Mouse (Mus musculus): ENCODE data around the gene Mcrip1. TPM values are rescaled to one million over a fixed set of nuclear protein-coding genes. Genes with fewer than 3 reads are reported as not detected.

Mcrip1 gene
- polyA plus RNA-seq, 1 experiment: 30.3 TPM

GRCm38 (mm10) chr11:120582268-120582981 lies 32.9 kb upstream of the Mcrip1 start:
- no peaks in the 10 kb centered on the region for H3K27me3 ChIP-seq (ENCODE audit: control insufficient read depth, insufficient read depth, low read length)
- peak overlapping the region; percentile 73 for H3K27ac ChIP-seq (ENCODE audit: insufficient read depth, low read depth, low read length)
- WGBS: 48% methylated on average over 8 of the region's 8 CpGs
- TF ChIP-seq POLR2A (IDR thresholded peaks at IDR 0.05; ENCODE audit: low read depth, low read length) (no peak), CTCF (IDR thresholded peaks at IDR 0.05; ENCODE audit: extremely low read depth, insufficient read length, insufficient replicate concordance, low read depth, low read length) (peak; percentile 21; the same call in 1 of the 2 replicates)
- H3K36me3 ChIP-seq (ENCODE audit: control insufficient read depth, insufficient read depth, low read length): peaks cover 35% of the 10 kb centered on the region
- H3K4me1 ChIP-seq (ENCODE audit: control insufficient read depth, insufficient read depth, insufficient read length, low read length): peaks cover 28% of the 10 kb centered on the region
- H3K4me3 ChIP-seq (ENCODE audit: low read depth, low read length): peak overlapping the region; percentile 81

GRCm38 (mm10) chr11:120581490-120582267 lies 32.2 kb upstream of the Mcrip1 start, which contains the start of gene Arhgdia:
Gene Arhgdia (minus strand): TSS chr11:120581624.
- Histone ChIP-seq H3K36me3 (ENCODE audit: control insufficient read depth, insufficient read depth, low read length) (peaks cover 33% of the 10 kb centered on the region), H3K27ac (ENCODE audit: insufficient read depth, low read depth, low read length) (peak within 1 kb of the TSS; percentile 73), H3K4me3 (ENCODE audit: low read depth, low read length) (peak within 1 kb of the TSS; percentile 81), H3K27me3 (ENCODE audit: control insufficient read depth, insufficient read depth, low read length) (no peaks in the 10 kb centered on the region), H3K4me1 (ENCODE audit: control insufficient read depth, insufficient read depth, insufficient read length, low read length) (peaks cover 34% of the 10 kb centered on the region)
- WGBS: 2% methylated on average over 70 of the region's 75 CpGs
- peak; percentile 38; the same call in 1 of the 2 replicates for TF ChIP-seq CTCF (IDR thresholded peaks at IDR 0.05; ENCODE audit: extremely low read depth, insufficient read length, insufficient replicate concordance, low read depth, low read length)
- peak; percentile 94 for TF ChIP-seq POLR2A (IDR thresholded peaks at IDR 0.05; ENCODE audit: low read depth, low read length)

GRCm38 (mm10) chr11:120580871-120581331 lies 31.4 kb upstream of the Mcrip1 start:
- Histone ChIP-seq H3K36me3 (ENCODE audit: control insufficient read depth, insufficient read depth, low read length) (peaks cover 31% of the 10 kb centered on the region), H3K27ac (ENCODE audit: insufficient read depth, low read depth, low read length) (peak overlapping the region; percentile 73), H3K4me1 (ENCODE audit: control insufficient read depth, insufficient read depth, insufficient read length, low read length) (peaks cover 38% of the 10 kb centered on the region), H3K4me3 (ENCODE audit: low read depth, low read length) (peak overlapping the region; percentile 81), H3K27me3 (ENCODE audit: control insufficient read depth, insufficient read depth, low read length) (no peaks in the 10 kb centered on the region)
- TF ChIP-seq CTCF (IDR thresholded peaks at IDR 0.05; ENCODE audit: extremely low read depth, insufficient read length, insufficient replicate concordance, low read depth, low read length) (no peak), POLR2A (IDR thresholded peaks at IDR 0.05; ENCODE audit: low read depth, low read length) (no peak)
- under 1% methylated on average over 44 of the region's 44 CpGs for WGBS

- Histone ChIP-seq H3K36me3 (ENCODE audit: control insufficient read depth, insufficient read depth, low read length) (peaks cover 26% of the 10 kb centered on the region), H3K4me1 (ENCODE audit: control insufficient read depth, insufficient read depth, insufficient read length, low read length) (peaks cover 38% of the 10 kb centered on the region)
- WGBS: 21% methylated on average over 7 of the region's 7 CpGs
These were observed 30.7 kb upstream of the Mcrip1 start for GRCm38 (mm10) chr11:120580190-120580589.

GRCm38 (mm10) chr11:120579316-120580107 lies 30.0 kb upstream of the Mcrip1 start:
- H3K27ac ChIP-seq (ENCODE audit: insufficient read depth, low read depth, low read length): peak overlapping the region; percentile 73

More at GRCm38 (mm10) chr11:120580190-120580589, 30.7 kb upstream of the Mcrip1 start:
- TF ChIP-seq POLR2A (IDR thresholded peaks at IDR 0.05; ENCODE audit: low read depth, low read length) (no peak; the same call in 1 of the 2 replicates), CTCF (IDR thresholded peaks at IDR 0.05; ENCODE audit: extremely low read depth, insufficient read length, insufficient replicate concordance, low read depth, low read length) (no peak)
- peak overlapping the region; percentile 81 for H3K4me3 ChIP-seq (ENCODE audit: low read depth, low read length)
- no peaks in the 10 kb centered on the region for H3K27me3 ChIP-seq (ENCODE audit: control insufficient read depth, insufficient read depth, low read length)
- peak overlapping the region; percentile 73 for H3K27ac ChIP-seq (ENCODE audit: insufficient read depth, low read depth, low read length)

GRCm38 (mm10) chr11:120578694-120579243 lies 29.2 kb upstream of the Mcrip1 start:
- Histone ChIP-seq H3K27me3 (ENCODE audit: control insufficient read depth, insufficient read depth, low read length) (no peaks in the 10 kb centered on the region), H3K27ac (ENCODE audit: insufficient read depth, low read depth, low read length) (no peak overlapping the region), H3K4me1 (ENCODE audit: control insufficient read depth, insufficient read depth, insufficient read length, low read length) (peaks cover 41% of the 10 kb centered on the region), H3K36me3 (ENCODE audit: control insufficient read depth, insufficient read depth, low read length) (peaks cover 26% of the 10 kb centered on the region), H3K4me3 (ENCODE audit: low read depth, low read length) (no peak overlapping the region)
- TF ChIP-seq POLR2A (IDR thresholded peaks at IDR 0.05; ENCODE audit: low read depth, low read length): no peak
- no peak for TF ChIP-seq CTCF (IDR thresholded peaks at IDR 0.05; ENCODE audit: extremely low read depth, insufficient read length, insufficient replicate concordance, low read depth, low read length)
- 92% methylated on average over 11 of the region's 11 CpGs for WGBS

More at GRCm38 (mm10) chr11:120579316-120580107, 30.0 kb upstream of the Mcrip1 start:
- WGBS: 52% methylated on average over 15 of the region's 15 CpGs
- H3K4me1 ChIP-seq (ENCODE audit: control insufficient read depth, insufficient read depth, insufficient read length, low read length): peaks cover 38% of the 10 kb centered on the region
- TF ChIP-seq POLR2A (IDR thresholded peaks at IDR 0.05; ENCODE audit: low read depth, low read length) (peak; percentile 31; the same call in 1 of the 2 replicates), CTCF (IDR thresholded peaks at IDR 0.05; ENCODE audit: extremely low read depth, insufficient read length, insufficient replicate concordance, low read depth, low read length) (peak; percentile 91; the same call in 1 of the 2 replicates)
- H3K36me3 ChIP-seq (ENCODE audit: control insufficient read depth, insufficient read depth, low read length): peaks cover 26% of the 10 kb centered on the region
- no peaks in the 10 kb centered on the region for H3K27me3 ChIP-seq (ENCODE audit: control insufficient read depth, insufficient read depth, low read length)
- peak overlapping the region; percentile 81 for H3K4me3 ChIP-seq (ENCODE audit: low read depth, low read length)

Data from small intestine, adult 2 months (tissue).